Mouse (Mus musculus): Measurements from ENCODE around the gene Cdk14. TPM values are rescaled to one million over a fixed set of nuclear protein-coding genes. Genes with fewer than 3 reads are reported as not detected.

Cdk14 gene
- total RNA-seq, 1 experiment from 2014 or later = 10.6 TPM

GRCm38 (mm10) chr5:4786816-4787215 lies 633.3 kb downstream of the Cdk14 start:
- no peak for DNase-seq

- DNase-seq = no peak
Observed at GRCm38 (mm10) chr5:4778274-4778673, 641.8 kb downstream of the Cdk14 start.

- no peak for DNase-seq
Observed at GRCm38 (mm10) chr5:4776495-4776894, 643.6 kb downstream of the Cdk14 start.

- no peak for DNase-seq
Observed at GRCm38 (mm10) chr5:4773090-4773772, 646.9 kb downstream of the Cdk14 start.

- DNase-seq = no peak
Observed at GRCm38 (mm10) chr5:4770609-4771008, 649.5 kb downstream of the Cdk14 start.

- DNase-seq = no peak
Observed at GRCm38 (mm10) chr5:4767896-4768295, 652.2 kb downstream of the Cdk14 start.

- DNase-seq = no peak
Observed at GRCm38 (mm10) chr5:4766719-4767118, 653.4 kb downstream of the Cdk14 start.

GRCm38 (mm10) chr5:4761891-4762290 lies 658.2 kb downstream of the Cdk14 start:
- DNase-seq = no peak

- DNase-seq = peak; percentile 8
Observed at GRCm38 (mm10) chr5:4758331-4759080, 661.6 kb downstream of the Cdk14 start.

GRCm38 (mm10) chr5:4757902-4758301 lies 662.2 kb downstream of the Cdk14 start, which contains the start of gene Fzd1:
Gene Fzd1, minus strand, starts transcription at chr5:4758035.
- peak; percentile 96 for DNase-seq

- peak; percentile 82 for DNase-seq
Observed at GRCm38 (mm10) chr5:4756871-4757711, 663.0 kb downstream of the Cdk14 start.

GRCm38 (mm10) chr5:4756001-4756681 lies 664.0 kb downstream of the Cdk14 start:
- peak; percentile 14 for DNase-seq

- DNase-seq = no peak
Observed at GRCm38 (mm10) chr5:4755326-4755725, 664.8 kb downstream of the Cdk14 start.

GRCm38 (mm10) chr5:4754701-4755281 lies 665.3 kb downstream of the Cdk14 start:
- no peak for DNase-seq

Small RNA genes lying within 50 kb of the gene (microRNA-seq; reads per million reads assigned to microRNA genes)
- 0 reads per million in 2 experiments for gene Gm25037
- gene Gm44483 = 0 reads per million in 2 experiments

Other genes starting within 250 kb of the Cdk14 start
- gene 1700015F17Rik, start 58.8 kb upstream of the Cdk14 start, total RNA-seq (2021) = not detected in 2 replicates
- gene Cldn12, start 94.6 kb upstream of the Cdk14 start, total RNA-seq (2021) = 20.4 and 21.3 TPM in 2 replicates
- gene Gtpbp10, start 139.2 kb upstream of the Cdk14 start, total RNA-seq (2021) = 15.9 and 19.4 TPM in 2 replicates
- gene Gm8773, start 153.5 kb upstream of the Cdk14 start, total RNA-seq (2021) = not detected in 2 replicates
- gene Cfap69, start 243.9 kb upstream of the Cdk14 start, total RNA-seq (2021) = 6.8 TPM in 2 replicates

Measured in adrenal gland, postnatal 14 days (tissue).